Mouse (Mus musculus): Measurements from ENCODE around the gene Aprt.

Aprt gene

DNA sequence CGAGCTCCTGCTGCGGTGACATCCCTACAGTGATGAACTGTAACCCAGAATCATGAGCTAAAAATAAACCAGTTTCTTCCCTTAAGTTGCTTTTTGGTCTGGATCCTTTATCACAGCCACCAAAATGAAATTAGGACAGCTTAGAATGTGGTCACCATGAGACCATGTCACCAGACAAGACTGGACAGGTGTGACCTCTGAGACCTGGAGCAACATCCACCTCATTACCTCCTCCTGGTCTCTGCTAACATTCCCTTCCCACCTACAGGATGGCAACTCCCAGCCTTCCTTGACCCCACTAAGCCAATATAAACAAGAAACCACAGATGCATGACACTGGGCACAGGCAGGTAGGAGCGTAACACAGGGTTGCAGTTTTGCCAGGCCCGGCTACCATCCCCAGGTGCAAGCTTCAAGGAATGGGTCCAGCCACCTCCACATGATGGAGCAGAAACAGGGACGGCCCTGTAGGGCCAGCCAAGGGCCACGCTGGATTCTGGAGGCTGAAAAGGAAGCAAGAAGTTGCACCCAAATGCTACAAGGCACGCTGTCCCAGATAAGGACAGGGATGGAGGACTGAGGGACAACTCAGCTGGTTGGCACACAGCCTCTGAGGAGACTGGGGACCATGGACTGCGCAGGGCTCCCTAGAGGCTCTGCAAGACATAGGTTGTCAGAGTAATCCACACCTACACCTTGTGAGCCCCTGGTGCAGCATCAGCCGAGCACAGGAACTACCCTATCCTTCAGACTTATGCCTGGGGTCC lies 38.2 kb downstream of the Aprt start:
- no peak for DNase-seq (ENCODE audit: extremely low read depth, insufficient read length, low spot score)

DNA sequence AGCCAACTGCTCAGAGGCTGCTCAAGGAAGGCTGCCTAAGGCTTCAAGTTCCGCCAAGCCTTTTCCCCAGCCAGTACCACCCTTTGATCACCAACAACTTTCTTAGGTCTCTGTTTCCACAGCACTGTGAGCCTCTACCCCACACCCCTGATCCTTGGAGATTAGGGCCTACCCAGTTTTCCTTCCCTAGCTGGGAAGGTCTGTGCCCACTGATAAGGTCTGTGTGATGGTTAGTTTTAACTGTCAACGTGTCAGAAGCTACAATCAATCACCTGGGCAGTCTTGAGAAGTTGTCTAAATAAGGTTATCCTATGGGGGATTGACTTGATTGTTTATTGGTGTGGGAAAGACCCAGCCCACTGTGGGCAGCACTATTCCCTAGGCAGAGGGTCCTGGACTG lies 38.9 kb downstream of the Aprt start:
- no peak for DNase-seq (ENCODE audit: extremely low read depth, insufficient read length, low spot score)

DNA sequence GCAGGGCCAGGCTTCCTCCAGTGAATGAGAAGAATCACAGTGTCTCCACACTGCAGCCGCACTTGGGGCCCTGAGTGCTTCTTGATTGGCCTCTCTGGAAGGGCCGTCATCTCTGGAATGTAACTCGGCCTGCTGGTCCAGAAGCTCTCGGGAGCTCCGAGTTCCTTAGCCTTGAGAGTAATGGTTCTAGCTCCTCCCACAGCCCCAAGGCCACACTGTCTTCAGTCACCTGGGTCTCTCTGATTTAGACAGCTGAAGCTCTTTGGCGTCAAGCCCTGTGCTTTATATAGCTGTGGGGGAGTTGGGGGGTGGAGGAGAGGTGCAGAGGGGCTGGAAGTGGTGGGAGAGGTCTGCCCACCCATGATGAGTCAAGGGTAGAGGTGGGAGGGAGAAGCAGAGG lies 39.7 kb downstream of the Aprt start:
- no peak for DNase-seq (ENCODE audit: extremely low read depth, insufficient read length, low spot score)

- DNase-seq (ENCODE audit: extremely low read depth, insufficient read length, low spot score) = no peak
Observed at GRCm38 (mm10) chr8:122531312-122531711, 45.4 kb downstream of the Aprt start.

DNA sequence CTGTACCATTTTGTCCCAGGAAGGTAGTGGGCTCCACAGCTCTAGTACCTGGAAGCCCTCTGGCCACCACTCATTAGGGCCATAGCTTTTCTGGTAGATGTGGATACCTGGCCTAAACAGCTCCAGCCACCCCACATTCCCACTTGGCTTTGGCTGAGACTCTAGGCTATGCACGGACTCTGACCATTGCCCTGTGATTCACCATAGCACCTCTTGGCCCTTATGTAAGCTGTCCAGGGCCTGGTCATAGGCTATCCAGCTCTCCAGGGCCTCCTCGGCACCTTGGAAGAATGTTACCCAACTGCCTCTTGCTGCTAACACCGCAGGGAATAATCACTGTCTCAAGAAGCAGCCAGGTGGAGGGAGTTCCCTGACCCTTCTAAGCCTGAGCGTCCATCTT lies 47.5 kb downstream of the Aprt start:
- no peak for DNase-seq (ENCODE audit: extremely low read depth, insufficient read length, low spot score)

DNA sequence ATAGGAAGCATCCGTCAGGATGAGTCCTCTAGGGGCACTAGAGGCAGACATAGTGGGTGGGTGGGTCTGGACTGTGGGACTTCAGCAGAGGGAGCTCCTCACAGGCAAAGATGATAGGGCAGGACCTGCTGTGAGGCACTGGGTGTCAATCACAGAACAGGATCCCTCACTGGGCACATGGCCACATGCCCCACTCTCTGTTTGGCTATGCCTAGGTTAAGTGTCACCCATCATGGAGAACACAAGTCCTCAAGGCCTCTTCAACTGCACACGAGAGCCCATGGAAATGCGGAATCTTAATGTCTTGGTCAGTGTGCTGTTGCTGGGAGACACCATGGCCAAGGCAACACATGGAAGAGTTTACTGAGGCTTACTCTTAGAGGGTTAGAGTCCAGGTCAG lies 48.8 kb downstream of the Aprt start:
- DNase-seq (ENCODE audit: extremely low read depth, insufficient read length, low spot score) = no peak

DNA sequence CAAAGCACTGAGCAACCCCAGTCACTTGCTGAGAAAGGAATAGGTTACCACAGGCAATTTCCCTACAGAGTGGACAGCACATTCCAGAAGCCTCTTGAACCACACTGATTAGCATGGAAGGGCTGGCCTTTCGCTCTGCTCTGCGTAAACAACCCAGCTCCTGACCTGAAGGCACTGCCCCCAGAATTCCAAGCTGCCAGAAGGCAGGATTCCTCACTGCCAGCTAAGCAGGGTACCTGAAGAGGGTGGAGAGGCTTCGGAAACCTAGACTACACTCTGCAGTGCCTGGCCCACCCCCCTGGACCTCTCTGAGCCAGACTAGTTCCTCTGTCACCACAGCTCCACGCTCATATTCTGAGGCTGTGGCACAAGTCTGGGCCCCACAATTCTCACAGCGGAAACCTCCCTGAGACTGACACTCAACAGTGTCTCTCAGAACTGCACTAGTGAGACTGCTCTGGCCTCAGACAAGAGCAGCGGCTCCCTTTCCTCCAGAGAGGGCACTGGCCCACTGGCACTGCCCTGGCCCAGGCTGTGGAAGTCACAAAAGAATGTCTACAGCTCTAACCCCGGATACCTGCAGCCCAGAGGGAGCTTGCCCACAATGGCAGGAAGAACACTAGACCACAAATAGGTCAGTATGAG lies 50.1 kb downstream of the Aprt start:
- DNase-seq (ENCODE audit: extremely low read depth, insufficient read length, low spot score) = no peak

- no peak for DNase-seq (ENCODE audit: extremely low read depth, insufficient read length, low spot score)
Observed at GRCm38 (mm10) chr8:122526084-122526483, 50.6 kb downstream of the Aprt start.

- no peak for DNase-seq (ENCODE audit: extremely low read depth, insufficient read length, low spot score)
Observed at GRCm38 (mm10) chr8:122525004-122525403, 51.7 kb downstream of the Aprt start.
